ENCODE assay signal across 30 mouse cellular contexts in the genomic region with DNA sequence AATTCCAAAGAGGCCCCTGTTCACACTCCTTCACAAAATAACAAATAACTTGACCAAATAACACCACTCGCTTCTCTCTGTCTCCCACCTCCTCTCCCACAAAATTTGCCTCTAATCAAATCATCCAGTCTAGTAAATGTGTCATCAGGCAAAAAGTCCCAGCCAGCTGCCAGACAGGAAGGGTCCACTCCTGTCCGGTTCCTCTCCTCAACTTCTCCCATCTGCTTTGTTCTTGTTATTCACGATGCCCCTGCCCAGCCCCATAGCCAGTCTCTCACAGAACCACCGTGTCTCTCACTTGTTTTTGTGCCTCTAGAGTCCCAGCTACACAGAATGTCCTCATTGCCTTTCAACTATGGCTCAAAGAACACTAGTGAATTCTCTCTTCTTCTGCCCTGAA. TPM values are rescaled to one million over a fixed set of nuclear protein-coding genes. Genes with fewer than 3 reads are reported as not detected.
A peak's percentile ranks its signal among the peaks of the same experiment; 100 is the strongest.
DNase-seq lines count a peak whose midpoint lies in the region; ATAC-seq and TF ChIP-seq lines count a peak whose summit lies in the region.
"Had no signal": no experiment of that assay in that cellular context is flagged by ENCODE, and none has a peak within 500 bp of the region (broad histone marks: within the 10 kb centered on the region; RNA-seq: fewer than 3 reads in every experiment).

No protein-coding gene starts in this region.

- no peak for TF ChIP-seq CTCF in heart, postnatal 0 days (IDR thresholded peaks at IDR 0.05; ENCODE audit: low read depth)

- peak overlapping the region; percentile 67; the same call in 1 of the 2 replicates for H3K27ac ChIP-seq in heart, embryonic 13.5 days (replicated peaks)
- H3K27ac ChIP-seq in heart, embryonic 11.5 days (ENCODE audit: low read depth, low read length) = no peak overlapping the region
- peak overlapping the region; percentile 43; the same call in 1 of the 2 replicates for H3K27ac ChIP-seq in heart, postnatal 0 days (ENCODE audit: low read depth)
- H3K27ac ChIP-seq in forebrain, embryonic 10.5 days = no peak overlapping the region
- H3K27ac ChIP-seq: embryonic facial prominence, embryonic 12.5 days; embryonic facial prominence, embryonic 15.5 days; forebrain, embryonic 13.5 days; heart, embryonic 10.5 days; hindbrain, embryonic 12.5 days; hindbrain, embryonic 15.5 days had no signal

- 54% methylated on average over 4 of the region's 4 CpGs for WGBS in heart, embryonic 13.5 days
- WGBS in heart, embryonic 11.5 days (ENCODE audit: insufficient replicate concordance) = 61% methylated on average over 4 of the region's 4 CpGs
- WGBS in heart, postnatal 0 days = 45% methylated on average over 4 of the region's 4 CpGs
- 83% methylated on average over 4 of the region's 4 CpGs for WGBS in forebrain, embryonic 10.5 days

- H3K27me3 ChIP-seq in heart, embryonic 13.5 days (replicated peaks) = no peaks in the 10 kb centered on the region
- no peaks in the 10 kb centered on the region for H3K27me3 ChIP-seq in heart, embryonic 11.5 days (ENCODE audit: control insufficient read depth, insufficient read depth, low read length)
- no peaks in the 10 kb centered on the region for H3K27me3 ChIP-seq in heart, postnatal 0 days (ENCODE audit: control insufficient read depth, insufficient read depth, low read length)
- no peaks in the 10 kb centered on the region for H3K27me3 ChIP-seq in forebrain, embryonic 10.5 days (ENCODE audit: poor library complexity, severe bottlenecking)
- H3K27me3 ChIP-seq: CH12.LX; embryonic facial prominence, embryonic 12.5 days; embryonic facial prominence, embryonic 15.5 days; forebrain, embryonic 13.5 days; hindbrain, embryonic 12.5 days; hindbrain, embryonic 15.5 days had no signal

- no peak for TF ChIP-seq EP300 in heart, postnatal 0 days (IDR thresholded peaks at IDR 0.05; ENCODE audit: low read depth)

- H3K4me1 ChIP-seq in heart, embryonic 13.5 days = peaks cover 8% of the 10 kb centered on the region; the same call in 1 of the 2 replicates
- no peaks in the 10 kb centered on the region for H3K4me1 ChIP-seq in heart, embryonic 11.5 days (ENCODE audit: control insufficient read depth, insufficient read depth, low read length)
- 0 out of 2 replicates have a peak, but pooled peaks cover 8% of the 10 kb centered on the region for H3K4me1 ChIP-seq in heart, postnatal 0 days (ENCODE audit: control insufficient read depth, insufficient read depth)
- H3K4me1 ChIP-seq in forebrain, embryonic 10.5 days = no peaks in the 10 kb centered on the region
- H3K4me1 ChIP-seq: embryonic facial prominence, embryonic 12.5 days; embryonic facial prominence, embryonic 15.5 days; forebrain, embryonic 13.5 days; heart, embryonic 10.5 days; hindbrain, embryonic 12.5 days; hindbrain, embryonic 15.5 days had no signal

- no peaks in the 10 kb centered on the region for H3K36me3 ChIP-seq in heart, embryonic 13.5 days
- no peaks in the 10 kb centered on the region for H3K36me3 ChIP-seq in heart, embryonic 11.5 days (ENCODE audit: control insufficient read depth, insufficient read depth, low read length)
- no peaks in the 10 kb centered on the region for H3K36me3 ChIP-seq in heart, postnatal 0 days (replicated peaks; ENCODE audit: control insufficient read depth, insufficient read depth, low read length)
- H3K36me3 ChIP-seq in forebrain, embryonic 10.5 days (replicated peaks) = no peaks in the 10 kb centered on the region
- H3K36me3 ChIP-seq: embryonic facial prominence, embryonic 12.5 days; embryonic facial prominence, embryonic 15.5 days; G1E; heart, embryonic 10.5 days; hindbrain, embryonic 12.5 days; hindbrain, embryonic 15.5 days had no signal

- no peak overlapping the region for H3K9ac ChIP-seq in heart, embryonic 13.5 days
- no peak overlapping the region for H3K9ac ChIP-seq in heart, embryonic 11.5 days (ENCODE audit: low read depth, low read length)
- no peak overlapping the region for H3K9ac ChIP-seq in heart, postnatal 0 days (replicated peaks; ENCODE audit: low read depth, low read length)
- H3K9ac ChIP-seq: embryonic facial prominence, embryonic 12.5 days; embryonic facial prominence, embryonic 15.5 days; forebrain, embryonic 13.5 days; hindbrain, embryonic 12.5 days; hindbrain, embryonic 15.5 days had no signal

- no peak overlapping the region for H3K4me3 ChIP-seq in heart, embryonic 13.5 days
- no peak overlapping the region for H3K4me3 ChIP-seq in heart, embryonic 11.5 days (ENCODE audit: low read depth, low read length)
- no peak overlapping the region for H3K4me3 ChIP-seq in heart, postnatal 0 days (ENCODE audit: low read depth, low read length)
- no peak overlapping the region for H3K4me3 ChIP-seq in forebrain, embryonic 10.5 days
- H3K4me3 ChIP-seq: embryonic facial prominence, embryonic 12.5 days; embryonic facial prominence, embryonic 15.5 days; erythroblast, embryonic 14.5 days; forebrain, embryonic 13.5 days; heart, embryonic 10.5 days; hindbrain, embryonic 12.5 days; hindbrain, embryonic 15.5 days had no signal

- H3K4me2 ChIP-seq in heart, embryonic 13.5 days = no peak overlapping the region
- H3K4me2 ChIP-seq in heart, embryonic 11.5 days = no peak overlapping the region
- no peak overlapping the region for H3K4me2 ChIP-seq in heart, postnatal 0 days (ENCODE audit: low read depth, low read length)
- H3K4me2 ChIP-seq: embryonic facial prominence, embryonic 12.5 days; embryonic facial prominence, embryonic 15.5 days; forebrain, embryonic 13.5 days; hindbrain, embryonic 12.5 days; hindbrain, embryonic 15.5 days had no signal

- DNase-seq in heart, postnatal 0 days (ENCODE audit: low spot score) = no peak
- no peak for DNase-seq in heart, adult 9 months (ENCODE audit: low spot score in 2 of 2)
- DNase-seq in lung, postnatal 10 days = peak; percentile 6
- no peak for DNase-seq in lung, postnatal 14 days
- DNase-seq in forebrain, embryonic 10.5 days (ENCODE audit: extremely low spot score, low spot score) = no peak
- DNase-seq: adrenal gland, postnatal 10 days; adrenal gland, postnatal 36 days; B cell, adult 2 months; cerebellum, adult 11 months; cerebellum, adult 2 months; cerebellum, adult 9-11 months; cerebellum, postnatal 25 days; gastrocnemius, postnatal 10 days; gastrocnemius, postnatal 36 days had no signal

- ATAC-seq in heart, embryonic 13.5 days (ENCODE audit: extremely low read depth, insufficient number of reproducible peaks, low FRiP score, low TSS enrichment) = no peak
- ATAC-seq in heart, embryonic 11.5 days (replicated peaks; ENCODE audit: insufficient number of reproducible peaks, low FRiP score, low TSS enrichment) = no peak
- ATAC-seq in heart, postnatal 0 days (ENCODE audit: insufficient read depth, low read depth) = no peak
- ATAC-seq: forebrain, embryonic 13.5 days; forebrain, embryonic 16.5 days; intestine, postnatal 0 days; Patski had no signal

- no peaks in the 10 kb centered on the region for H3K9me3 ChIP-seq in heart, embryonic 13.5 days
- H3K9me3 ChIP-seq in heart, embryonic 11.5 days (replicated peaks; ENCODE audit: control insufficient read depth, low read length) = no peaks in the 10 kb centered on the region
- no peaks in the 10 kb centered on the region for H3K9me3 ChIP-seq in heart, postnatal 0 days (replicated peaks; ENCODE audit: control insufficient read depth, low read length)
- no peaks in the 10 kb centered on the region for H3K9me3 ChIP-seq in forebrain, embryonic 10.5 days
- H3K9me3 ChIP-seq: embryonic facial prominence, embryonic 12.5 days; embryonic facial prominence, embryonic 15.5 days; forebrain, embryonic 13.5 days; G1E; heart, embryonic 10.5 days; hindbrain, embryonic 12.5 days; hindbrain, embryonic 15.5 days had no signal

RNA-seq across cellular contexts. Expression of a gene that starts 53.8 kb away (rescaled TPM):
- polyA plus RNA-seq in heart, embryonic 13.5 days (2015; fragmentation: Nextera tagmentation; extraction: Ambion mirVana) = 5.1 and 5.7 TPM in 2 replicates
- polyA plus RNA-seq in heart, embryonic 11.5 days (2014; fragmentation: Nextera tagmentation; extraction: Ambion mirVana) = 1.8 and 3.7 TPM in 2 replicates
- 1.5 and 2.7 TPM in 2 replicates for total RNA-seq in heart, postnatal 0 days (2014; rRNA removed; ENCODE audit: low replicate concordance)
- polyA plus RNA-seq in heart, postnatal 0 days (2015; fragmentation: Nextera tagmentation; extraction: Ambion mirVana) = 0.92 and 1.3 TPM in 2 replicates
- 0.20 and 0.37 TPM in 2 replicates for polyA plus RNA-seq in forebrain, embryonic 10.5 days (2016; fragmentation: Nextera tagmentation; extraction: Ambion mirVana)
- total RNA-seq: CH12.LX; gastrocnemius, adult 18-20 months; gastrocnemius, postnatal 36 days; granulocyte monocyte progenitor cell, adult 5-6 weeks had no signal
- polyA plus RNA-seq: erythroblast, embryonic 14.5 days; G1E; Patski had no signal

Comparison
In these comparisons a context has a peak if more than half of its experiments do, and no peak if none do; other contexts are left out.
1. H3K27ac ChIP-seq: peak in heart, embryonic 13.5 days (single experiment) and heart, postnatal 0 days (single experiment); none in heart, embryonic 11.5 days (single experiment) and forebrain, embryonic 10.5 days (single experiment).